Mouse (Mus musculus): ENCODE data around the gene Derl3.

Derl3 gene

GRCm38 (mm10) chr10:75913013-75913589, 19.9 kb downstream of the Derl3 start:
- no peak for DNase-seq (ENCODE audit: low spot score)

DNA sequence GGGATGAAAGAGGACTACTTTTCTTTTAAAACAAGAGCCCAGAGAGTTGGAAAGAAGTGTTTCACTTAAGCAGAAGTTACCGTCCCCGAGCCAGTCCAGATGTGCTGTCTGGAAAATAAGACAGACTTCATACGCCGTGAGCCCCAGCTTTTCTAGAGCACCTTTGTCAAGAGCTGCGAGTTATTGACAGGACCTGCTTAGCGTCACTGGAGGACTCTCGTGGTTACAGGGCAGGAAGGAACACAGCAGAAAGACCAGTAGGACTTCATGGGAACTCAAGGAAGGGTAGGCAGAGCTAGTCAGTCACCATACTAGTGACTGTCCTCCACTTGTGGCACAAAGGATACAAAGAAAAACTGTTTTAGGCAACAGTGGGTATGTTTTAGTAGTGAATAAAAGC, 22.3 kb downstream of the Derl3 start:
- no peak for DNase-seq (ENCODE audit: low spot score)

DNA sequence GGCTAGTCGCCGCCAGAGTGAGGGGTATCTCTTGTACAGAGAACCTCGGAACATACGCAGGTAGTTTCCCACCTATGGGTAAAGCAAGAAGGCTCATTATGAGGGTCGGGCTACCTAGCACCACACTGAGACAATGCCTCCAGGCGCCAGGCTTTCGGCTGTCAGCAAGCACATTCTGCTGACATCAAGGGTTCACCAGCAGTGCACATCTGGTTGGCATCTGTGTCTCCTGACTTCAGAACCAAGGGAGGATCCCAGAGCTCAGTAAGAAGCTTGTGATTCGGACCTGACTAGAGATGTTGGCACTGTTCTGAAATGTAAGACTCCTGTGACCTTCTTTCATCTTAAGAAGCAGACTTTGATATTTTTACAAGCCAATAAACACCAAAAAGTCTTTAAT, 23.6 kb downstream of the Derl3 start:
- DNase-seq (ENCODE audit: low spot score), result peak; percentile 44

GRCm38 (mm10) chr10:75919026-75919425, 25.8 kb downstream of the Derl3 start:
- no peak for DNase-seq (ENCODE audit: low spot score)

- DNase-seq (ENCODE audit: low spot score), result peak; percentile 98
Measured at GRCm38 (mm10) chr10:75921026-75921725, 28.0 kb downstream of the Derl3 start, which contains the start of gene Smarcb1. TSS of gene Smarcb1 (minus strand) at chr10:75921617.

DNA sequence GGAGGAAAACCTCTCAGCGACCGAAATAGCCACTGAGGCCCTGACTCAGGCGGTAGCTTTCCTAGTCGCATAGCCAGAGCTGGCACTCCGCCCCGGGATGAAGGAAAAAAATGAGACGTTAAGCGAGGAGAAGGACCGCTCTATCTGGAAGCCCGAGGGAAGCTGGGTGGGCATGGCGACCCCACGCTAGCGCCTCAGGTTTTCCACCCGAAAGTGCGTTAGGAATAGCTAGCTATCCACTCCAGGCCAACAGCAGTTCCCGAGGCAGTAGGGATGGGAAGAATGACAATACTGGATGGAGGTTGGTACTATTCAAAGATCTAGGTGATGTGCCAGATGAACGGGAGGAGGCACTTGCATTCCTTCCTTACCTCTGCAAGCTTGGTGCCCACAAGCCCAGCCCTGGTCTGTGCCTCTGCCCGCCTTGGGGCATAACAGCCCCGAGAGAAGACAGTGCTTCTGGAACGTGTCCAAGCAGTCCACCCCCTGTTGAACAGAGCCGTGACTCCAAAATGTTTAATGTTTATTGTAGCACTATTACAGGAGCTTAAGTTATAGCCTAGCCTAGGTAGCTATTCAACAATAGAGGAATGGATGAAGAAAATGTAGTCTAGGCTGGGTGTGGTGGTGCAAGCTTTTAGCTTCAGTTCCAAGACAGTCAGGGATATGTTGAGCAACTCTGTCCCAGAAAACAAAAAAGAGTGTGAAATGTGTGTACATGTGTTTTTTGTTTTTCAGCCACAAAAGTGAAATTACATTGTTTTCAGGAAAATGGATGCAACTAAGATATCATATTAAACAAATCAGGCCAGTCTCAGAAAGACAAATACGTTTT, 28.7 kb downstream of the Derl3 start:
- DNase-seq (ENCODE audit: low spot score), result no peak

- DNase-seq (ENCODE audit: low spot score), result no peak
Measured at GRCm38 (mm10) chr10:75924324-75924723, 31.1 kb downstream of the Derl3 start.

- no peak for DNase-seq (ENCODE audit: low spot score)
Measured at GRCm38 (mm10) chr10:75926396-75926795, 33.2 kb downstream of the Derl3 start.

- DNase-seq (ENCODE audit: low spot score), result no peak
Measured at GRCm38 (mm10) chr10:75930304-75930703, 37.1 kb downstream of the Derl3 start.

DNA sequence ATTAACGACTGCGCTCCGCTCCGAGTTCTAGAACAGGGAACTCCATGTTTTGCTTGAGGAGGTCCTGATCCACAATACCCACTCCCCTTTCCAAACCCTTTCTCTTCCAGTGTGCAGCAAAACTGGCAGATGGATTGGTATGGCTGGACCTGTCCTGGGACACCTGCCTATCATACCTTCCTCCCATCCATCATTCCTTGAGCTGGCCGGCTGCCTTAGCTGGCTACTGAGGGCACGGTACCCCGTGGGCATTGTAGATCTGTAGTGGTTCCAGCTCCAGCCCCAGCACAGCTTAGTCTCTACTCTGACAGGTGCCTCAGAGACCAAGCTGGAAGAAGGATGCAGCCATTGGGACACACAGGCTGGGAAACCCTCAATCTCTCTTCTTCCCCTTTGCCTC, 38.1 kb downstream of the Derl3 start:
- DNase-seq (ENCODE audit: low spot score), result no peak

GRCm38 (mm10) chr10:75932081-75932678, 39.0 kb downstream of the Derl3 start:
- DNase-seq (ENCODE audit: low spot score), result peak; percentile 79

- no peak for DNase-seq (ENCODE audit: low spot score)
Measured at GRCm38 (mm10) chr10:75932891-75933290, 39.7 kb downstream of the Derl3 start, which contains the start of gene Chchd10. TSS of gene Chchd10 (plus strand) at chr10:75933130.

GRCm38 (mm10) chr10:75934991-75935390, 41.8 kb downstream of the Derl3 start:
- no peak for DNase-seq (ENCODE audit: low spot score)

- peak; percentile 90 for DNase-seq (ENCODE audit: low spot score)
Measured at GRCm38 (mm10) chr10:75935680-75936541, 42.7 kb downstream of the Derl3 start, which contains the start of gene Mmp11. TSS of gene Mmp11 (minus strand) at chr10:75936496.

DNA sequence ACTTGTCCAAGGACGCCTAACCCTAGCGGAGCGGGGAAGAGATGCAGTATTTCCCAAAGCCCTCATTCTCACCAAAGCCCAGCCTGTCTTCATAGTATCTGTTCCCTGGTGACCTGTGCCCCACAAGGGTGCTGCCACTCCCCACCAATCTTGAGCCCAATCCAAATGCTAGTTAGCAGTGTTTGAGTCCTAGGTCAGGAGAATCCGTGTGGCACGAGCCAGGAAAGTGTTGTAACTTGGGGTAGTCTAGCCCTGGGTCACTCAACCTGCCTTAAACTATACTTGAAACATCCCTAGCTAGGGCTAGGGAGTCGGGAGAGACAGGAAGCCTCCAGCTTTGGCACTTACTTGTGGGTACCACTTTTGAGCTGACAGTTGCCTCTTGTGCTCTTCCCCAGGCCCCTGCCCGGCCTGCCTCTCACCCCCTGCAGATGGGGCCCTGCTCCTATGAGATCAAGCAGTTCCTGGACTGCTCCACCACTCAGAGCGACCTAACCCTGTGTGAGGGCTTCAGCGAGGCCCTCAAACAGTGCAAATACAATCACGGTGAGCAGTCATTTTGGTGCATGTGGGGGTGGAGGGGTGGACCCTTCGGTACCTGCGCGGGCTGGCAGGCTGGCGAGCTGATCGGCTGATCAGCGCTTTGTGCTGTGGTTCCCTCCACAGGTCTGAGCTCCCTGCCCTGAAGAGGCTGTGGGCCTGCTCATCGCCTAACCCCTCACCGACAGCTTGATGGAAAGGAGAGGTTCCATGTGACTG, 43.9 kb downstream of the Derl3 start:
- no peak for DNase-seq (ENCODE audit: low spot score)

- no peak for DNase-seq (ENCODE audit: low spot score)
Measured at GRCm38 (mm10) chr10:75937851-75938643, 44.8 kb downstream of the Derl3 start.

GRCm38 (mm10) chr10:75939481-75940234, 46.4 kb downstream of the Derl3 start:
- DNase-seq (ENCODE audit: low spot score), result no peak

DNA sequence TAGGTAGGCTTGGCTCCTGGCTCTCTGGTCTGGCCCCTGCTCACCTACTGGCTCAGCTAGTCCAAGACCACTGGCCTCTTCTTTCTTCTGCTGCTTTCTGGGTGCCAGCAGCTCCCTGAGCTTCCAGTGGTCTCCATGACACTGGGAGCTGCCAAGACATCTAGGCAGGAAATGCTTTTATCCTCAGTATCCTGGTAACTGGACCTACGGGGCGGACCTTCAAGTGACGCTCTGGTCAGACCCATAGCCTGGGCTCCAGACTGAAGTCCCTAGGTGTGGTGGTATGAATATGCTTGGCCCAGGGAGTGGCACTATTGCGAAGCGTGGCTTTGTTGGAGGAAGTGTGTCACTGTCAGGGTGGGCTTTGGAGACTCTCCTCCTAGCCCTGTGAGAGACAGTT, 47.3 kb downstream of the Derl3 start, which contains the start of gene Gm867:
Gene Gm867, minus strand, starts transcription at position 153 of the 400 bp plus-strand sequence.
- no peak for DNase-seq (ENCODE audit: low spot score)

All from embryo, embryonic 10.5 days (tissue).